Mouse (Mus musculus): ENCODE results near the gene Tnr. TPM values are rescaled to one million over a fixed set of nuclear protein-coding genes. Genes with fewer than 3 reads are reported as not detected.
A peak's percentile ranks its signal among the peaks of the same experiment; 100 is the strongest.

Tnr gene
- polyA plus RNA-seq, 1 experiment from 2014 or later, result 0.30 TPM

GRCm38 (mm10) chr1:159900639-159901038 lies 377.1 kb downstream of the Tnr start:
- H3K36me3 ChIP-seq (ENCODE audit: control insufficient read depth, insufficient read depth, low read length), result no peaks in the 10 kb centered on the region
- no peaks in the 10 kb centered on the region for H3K27me3 ChIP-seq (ENCODE audit: control insufficient read depth, insufficient read depth, low read length)
- no peak overlapping the region for H3K4me3 ChIP-seq (replicated peaks; ENCODE audit: low read length)
- H3K9me3 ChIP-seq (replicated peaks; ENCODE audit: control insufficient read depth, low read length), result no peaks in the 10 kb centered on the region
- ATAC-seq (ENCODE audit: insufficient read depth, low FRiP score), result no peak
- H3K4me2 ChIP-seq (ENCODE audit: low read depth, low read length), result no peak overlapping the region
- H3K4me1 ChIP-seq (ENCODE audit: control insufficient read depth, insufficient read depth, low read length), result no peaks in the 10 kb centered on the region
- no peak overlapping the region for H3K9ac ChIP-seq (ENCODE audit: low read length)
- WGBS, result 49% methylated on average over 3 of the region's 3 CpGs
- no peak overlapping the region for H3K27ac ChIP-seq (ENCODE audit: low read length)

- Histone ChIP-seq H3K27ac (ENCODE audit: low read length) (no peak overlapping the region), H3K27me3 (ENCODE audit: control insufficient read depth, insufficient read depth, low read length) (no peaks in the 10 kb centered on the region), H3K4me2 (ENCODE audit: low read depth, low read length) (no peak overlapping the region), H3K36me3 (ENCODE audit: control insufficient read depth, insufficient read depth, low read length) (no peaks in the 10 kb centered on the region), H3K9ac (ENCODE audit: low read length) (no peak overlapping the region), H3K4me1 (ENCODE audit: control insufficient read depth, insufficient read depth, low read length) (no peaks in the 10 kb centered on the region), H3K4me3 (replicated peaks; ENCODE audit: low read length) (no peak overlapping the region), H3K9me3 (replicated peaks; ENCODE audit: control insufficient read depth, low read length) (no peaks in the 10 kb centered on the region)
- no peak for ATAC-seq (ENCODE audit: insufficient read depth, low FRiP score)
- WGBS, result 83% methylated on average over 7 of the region's 7 CpGs
Observed at GRCm38 (mm10) chr1:159901366-159902119, 378.0 kb downstream of the Tnr start.

- no peak overlapping the region for H3K27ac ChIP-seq (ENCODE audit: low read length)
- ATAC-seq (ENCODE audit: insufficient read depth, low FRiP score), result no peak
- H3K36me3 ChIP-seq (ENCODE audit: control insufficient read depth, insufficient read depth, low read length), result no peaks in the 10 kb centered on the region
- 83% methylated on average over 4 of the region's 4 CpGs for WGBS
- H3K4me1 ChIP-seq (ENCODE audit: control insufficient read depth, insufficient read depth, low read length), result no peaks in the 10 kb centered on the region
- H3K9me3 ChIP-seq (replicated peaks; ENCODE audit: control insufficient read depth, low read length), result no peaks in the 10 kb centered on the region
- H3K4me2 ChIP-seq (ENCODE audit: low read depth, low read length), result no peak overlapping the region
- no peaks in the 10 kb centered on the region for H3K27me3 ChIP-seq (ENCODE audit: control insufficient read depth, insufficient read depth, low read length)
- H3K9ac ChIP-seq (ENCODE audit: low read length), result no peak overlapping the region
- no peak overlapping the region for H3K4me3 ChIP-seq (replicated peaks; ENCODE audit: low read length)
Observed at GRCm38 (mm10) chr1:159902120-159902497, 378.5 kb downstream of the Tnr start.

GRCm38 (mm10) chr1:159911006-159911405 lies 387.4 kb downstream of the Tnr start:
- no peaks in the 10 kb centered on the region for H3K27me3 ChIP-seq (ENCODE audit: control insufficient read depth, insufficient read depth, low read length)
- H3K4me2 ChIP-seq (ENCODE audit: low read depth, low read length), result no peak overlapping the region
- no peak overlapping the region for H3K9ac ChIP-seq (ENCODE audit: low read length)
- no peaks in the 10 kb centered on the region for H3K4me1 ChIP-seq (ENCODE audit: control insufficient read depth, insufficient read depth, low read length)
- H3K9me3 ChIP-seq (replicated peaks; ENCODE audit: control insufficient read depth, low read length), result no peaks in the 10 kb centered on the region
- H3K4me3 ChIP-seq (replicated peaks; ENCODE audit: low read length), result no peak overlapping the region
- 40% methylated on average over 5 of the region's 5 CpGs for WGBS
- H3K27ac ChIP-seq (ENCODE audit: low read length), result no peak overlapping the region
- ATAC-seq (ENCODE audit: insufficient read depth, low FRiP score), result peak; percentile 66; the same call in 1 of the 2 replicates
- no peaks in the 10 kb centered on the region for H3K36me3 ChIP-seq (ENCODE audit: control insufficient read depth, insufficient read depth, low read length)

- H3K9ac ChIP-seq (ENCODE audit: low read length), result no peak overlapping the region
- H3K4me1 ChIP-seq (ENCODE audit: control insufficient read depth, insufficient read depth, low read length), result no peaks in the 10 kb centered on the region
- H3K36me3 ChIP-seq (ENCODE audit: control insufficient read depth, insufficient read depth, low read length), result no peaks in the 10 kb centered on the region
- no peak overlapping the region for H3K4me3 ChIP-seq (replicated peaks; ENCODE audit: low read length)
- ATAC-seq (ENCODE audit: insufficient read depth, low FRiP score), result no peak
- no peaks in the 10 kb centered on the region for H3K27me3 ChIP-seq (ENCODE audit: control insufficient read depth, insufficient read depth, low read length)
- no peak overlapping the region for H3K27ac ChIP-seq (ENCODE audit: low read length)
- H3K9me3 ChIP-seq (replicated peaks; ENCODE audit: control insufficient read depth, low read length), result no peaks in the 10 kb centered on the region
- no peak overlapping the region for H3K4me2 ChIP-seq (ENCODE audit: low read depth, low read length)
Observed at GRCm38 (mm10) chr1:159914726-159915125, 391.2 kb downstream of the Tnr start.

GRCm38 (mm10) chr1:159920571-159920970 lies 397.0 kb downstream of the Tnr start:
- Histone ChIP-seq H3K27ac (ENCODE audit: low read length) (no peak overlapping the region), H3K27me3 (ENCODE audit: control insufficient read depth, insufficient read depth, low read length) (no peaks in the 10 kb centered on the region), H3K4me3 (replicated peaks; ENCODE audit: low read length) (no peak overlapping the region), H3K4me2 (ENCODE audit: low read depth, low read length) (no peak overlapping the region), H3K36me3 (ENCODE audit: control insufficient read depth, insufficient read depth, low read length) (no peaks in the 10 kb centered on the region), H3K9me3 (replicated peaks; ENCODE audit: control insufficient read depth, low read length) (no peaks in the 10 kb centered on the region), H3K9ac (ENCODE audit: low read length) (no peak overlapping the region), H3K4me1 (ENCODE audit: control insufficient read depth, insufficient read depth, low read length) (peaks cover 4% of the 10 kb centered on the region; the same call in 1 of the 2 replicates)
- WGBS, result 68% methylated on average over 2 of the region's 2 CpGs
- ATAC-seq (ENCODE audit: insufficient read depth, low FRiP score), result no peak

- H3K9ac ChIP-seq (ENCODE audit: low read length), result no peak overlapping the region
- no peak overlapping the region for H3K4me3 ChIP-seq (replicated peaks; ENCODE audit: low read length)
- no peaks in the 10 kb centered on the region for H3K27me3 ChIP-seq (ENCODE audit: control insufficient read depth, insufficient read depth, low read length)
- peaks cover 4% of the 10 kb centered on the region; the same call in 1 of the 2 replicates for H3K4me1 ChIP-seq (ENCODE audit: control insufficient read depth, insufficient read depth, low read length)
- H3K36me3 ChIP-seq (ENCODE audit: control insufficient read depth, insufficient read depth, low read length), result no peaks in the 10 kb centered on the region
- H3K9me3 ChIP-seq (replicated peaks; ENCODE audit: control insufficient read depth, low read length), result no peaks in the 10 kb centered on the region
- H3K4me2 ChIP-seq (ENCODE audit: low read depth, low read length), result no peak overlapping the region
- H3K27ac ChIP-seq (ENCODE audit: low read length), result peak overlapping the region; percentile 9; the same call in 1 of the 2 replicates
- peak; percentile 32; the same call in 1 of the 2 replicates for ATAC-seq (ENCODE audit: insufficient read depth, low FRiP score)
- 70% methylated on average over 7 of the region's 7 CpGs for WGBS
Observed at GRCm38 (mm10) chr1:159923010-159923409, 399.4 kb downstream of the Tnr start.

- peak; percentile 64; the same call in 1 of the 2 replicates for ATAC-seq (ENCODE audit: insufficient read depth, low FRiP score)
Observed at GRCm38 (mm10) chr1:159924105-159924504, 400.5 kb downstream of the Tnr start.

GRCm38 (mm10) chr1:159924684-159925083 lies 401.1 kb downstream of the Tnr start:
- Histone ChIP-seq H3K4me1 (ENCODE audit: control insufficient read depth, insufficient read depth, low read length) (peaks cover 4% of the 10 kb centered on the region; the same call in 1 of the 2 replicates), H3K9me3 (replicated peaks; ENCODE audit: control insufficient read depth, low read length) (no peaks in the 10 kb centered on the region), H3K27ac (ENCODE audit: low read length) (no peak overlapping the region), H3K4me3 (replicated peaks; ENCODE audit: low read length) (no peak overlapping the region), H3K9ac (ENCODE audit: low read length) (no peak overlapping the region), H3K27me3 (ENCODE audit: control insufficient read depth, insufficient read depth, low read length) (no peaks in the 10 kb centered on the region), H3K4me2 (ENCODE audit: low read depth, low read length) (no peak overlapping the region), H3K36me3 (ENCODE audit: control insufficient read depth, insufficient read depth, low read length) (no peaks in the 10 kb centered on the region)
- ATAC-seq (ENCODE audit: insufficient read depth, low FRiP score), result no peak
- 82% methylated on average over 5 of the region's 5 CpGs for WGBS

More at GRCm38 (mm10) chr1:159924105-159924504, 400.5 kb downstream of the Tnr start:
- no peaks in the 10 kb centered on the region for H3K36me3 ChIP-seq (ENCODE audit: control insufficient read depth, insufficient read depth, low read length)
- H3K4me3 ChIP-seq (replicated peaks; ENCODE audit: low read length), result no peak overlapping the region
- peaks cover 4% of the 10 kb centered on the region; the same call in 1 of the 2 replicates for H3K4me1 ChIP-seq (ENCODE audit: control insufficient read depth, insufficient read depth, low read length)
- H3K9me3 ChIP-seq (replicated peaks; ENCODE audit: control insufficient read depth, low read length), result no peaks in the 10 kb centered on the region
- H3K9ac ChIP-seq (ENCODE audit: low read length), result no peak overlapping the region
- peak overlapping the region; percentile 6; the same call in 1 of the 2 replicates for H3K27ac ChIP-seq (ENCODE audit: low read length)
- H3K27me3 ChIP-seq (ENCODE audit: control insufficient read depth, insufficient read depth, low read length), result no peaks in the 10 kb centered on the region
- WGBS, result 48% methylated on average over 4 of the region's 4 CpGs
- no peak overlapping the region for H3K4me2 ChIP-seq (ENCODE audit: low read depth, low read length)

Data from stomach, embryonic 16.5 days (tissue).